In the genomic region with DNA sequence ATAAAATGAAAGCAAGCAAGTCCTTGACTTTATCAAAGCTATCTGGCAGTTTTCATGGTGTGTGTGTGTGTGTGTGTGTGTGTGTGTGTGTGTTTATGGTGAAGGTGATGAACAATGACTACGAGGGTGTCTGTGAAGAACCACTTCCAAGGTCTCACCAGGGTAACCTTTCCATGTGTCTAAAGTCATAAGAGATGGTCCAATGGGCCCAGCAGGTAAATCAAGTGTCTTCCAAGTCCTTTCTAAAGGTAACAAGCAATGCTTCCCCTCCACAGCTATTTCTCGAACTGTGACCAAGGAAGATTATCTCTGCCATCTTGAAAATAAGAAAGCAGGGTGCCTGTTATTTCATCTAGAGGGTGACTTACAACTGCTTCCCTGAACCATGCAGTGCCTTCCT, we compare ENCODE assay signal across 22 mouse cellular contexts.
DNase-seq lines count a peak whose midpoint lies in the region; ATAC-seq and TF ChIP-seq lines count a peak whose summit lies in the region.
"Had no signal": no experiment of that assay in that cellular context is flagged by ENCODE, and none has a peak within 500 bp of the region (broad histone marks: within the 10 kb centered on the region; RNA-seq: fewer than 3 reads in every experiment).

No protein-coding gene starts in this region.

- no peak for TF ChIP-seq CTCF in midbrain, postnatal 0 days (IDR thresholded peaks at IDR 0.05)
- no peak for TF ChIP-seq CTCF in cerebellum, adult 2 months (IDR thresholded peaks at IDR 0.05; ENCODE audit: borderline replicate concordance, insufficient read depth, low read depth, low read length)
- no peak for TF ChIP-seq CTCF in olfactory bulb, adult 2 months (IDR thresholded peaks at IDR 0.05; ENCODE audit: insufficient read depth, low read depth, low read length)

- H3K27me3 ChIP-seq in midbrain, embryonic 11.5 days (ENCODE audit: control insufficient read depth, insufficient read depth, low read length) = no peaks in the 10 kb centered on the region
- H3K27me3 ChIP-seq in midbrain, postnatal 0 days (ENCODE audit: insufficient read depth, low read length) = no peaks in the 10 kb centered on the region
- no peaks in the 10 kb centered on the region for H3K27me3 ChIP-seq in cerebellum, adult 2 months (ENCODE audit: control insufficient read depth, insufficient read depth, low read length)
- H3K27me3 ChIP-seq: CH12.LX; heart, embryonic 12.5 days had no signal

- no peak overlapping the region for H3K9ac ChIP-seq in midbrain, embryonic 11.5 days (ENCODE audit: low read length)
- H3K9ac ChIP-seq in midbrain, postnatal 0 days (replicated peaks; ENCODE audit: low read length, poor library complexity, severe bottlenecking) = no peak overlapping the region
- H3K9ac ChIP-seq: embryonic facial prominence, embryonic 12.5 days; heart, embryonic 12.5 days; hindbrain, embryonic 12.5 days had no signal

- TF ChIP-seq POLR2A in cerebellum, adult 2 months (IDR thresholded peaks at IDR 0.05; ENCODE audit: borderline replicate concordance, insufficient read depth, low read length) = no peak
- TF ChIP-seq POLR2A in olfactory bulb, adult 2 months (IDR thresholded peaks at IDR 0.05; ENCODE audit: insufficient read depth, low read depth, low read length) = no peak

- H3K9me3 ChIP-seq in midbrain, embryonic 11.5 days (ENCODE audit: control insufficient read depth, low read length) = no peaks in the 10 kb centered on the region
- H3K9me3 ChIP-seq in midbrain, postnatal 0 days (ENCODE audit: low read length) = no peaks in the 10 kb centered on the region
- H3K9me3 ChIP-seq: embryonic facial prominence, embryonic 12.5 days; hindbrain, embryonic 12.5 days had no signal

- no peak overlapping the region for H3K4me2 ChIP-seq in midbrain, embryonic 11.5 days
- no peak overlapping the region for H3K4me2 ChIP-seq in midbrain, postnatal 0 days (ENCODE audit: low read depth, low read length, poor library complexity, severe bottlenecking)
- H3K4me2 ChIP-seq: embryonic facial prominence, embryonic 12.5 days; heart, embryonic 12.5 days; hindbrain, embryonic 12.5 days had no signal

- DNase-seq in midbrain, embryonic 11.5 days (ENCODE audit: low spot score, missing footprints) = peak; percentile 78
- DNase-seq in midbrain, postnatal 0 days (ENCODE audit: low spot score) = no peak
- peak; percentile 79 to 93 for DNase-seq in cerebellum, adult 2 months
- peak; percentile 83 to 89 for DNase-seq in cerebellum, postnatal 10 days
- no peak for DNase-seq in spleen, postnatal 4 days (ENCODE audit: low spot score in 2 of 2)
- no peak for DNase-seq in heart, postnatal 4 days
- no peak for DNase-seq in layer of hippocampus, postnatal 10 days (ENCODE audit: low spot score in 2 of 2)
- DNase-seq: adrenal gland, postnatal 14 days; gastrocnemius, adult 2 months; gastrocnemius, postnatal 25 days; heart, postnatal 36 days; kidney, adult 11 months; kidney, adult 9 months had no signal

- ATAC-seq in midbrain, embryonic 11.5 days (ENCODE audit: low FRiP score) = no peak
- no peak for ATAC-seq in midbrain, postnatal 0 days (ENCODE audit: low FRiP score)
- ATAC-seq: activated CD4-positive, CD25-positive, alpha-beta regulatory T cell, adult 4 months; hindbrain, embryonic 16.5 days; inflammation-experienced regulatory T-cells, adult 6 months; Patski had no signal

- H3K4me3 ChIP-seq in midbrain, embryonic 11.5 days (ENCODE audit: low read depth, low read length) = no peak overlapping the region
- H3K4me3 ChIP-seq in midbrain, postnatal 0 days (ENCODE audit: low read depth, low read length) = no peak overlapping the region
- H3K4me3 ChIP-seq in cerebellum, adult 2 months (replicated peaks; ENCODE audit: insufficient read depth, low read depth, low read length) = no peak overlapping the region
- no peak overlapping the region for H3K4me3 ChIP-seq in olfactory bulb, adult 2 months (ENCODE audit: insufficient read depth, low read depth, low read length)
- H3K4me3 ChIP-seq: embryonic facial prominence, embryonic 12.5 days; gastrocnemius, adult 2 months; heart, embryonic 12.5 days; hindbrain, embryonic 12.5 days had no signal

- no peak overlapping the region for H3K27ac ChIP-seq in midbrain, embryonic 11.5 days (ENCODE audit: low read depth, low read length)
- H3K27ac ChIP-seq in midbrain, postnatal 0 days (ENCODE audit: low read depth, low read length) = no peak overlapping the region
- H3K27ac ChIP-seq in cerebellum, adult 2 months (ENCODE audit: insufficient read depth, low read length) = peak overlapping the region; percentile 96; the same call in 1 of the 2 replicates
- H3K27ac ChIP-seq in olfactory bulb, adult 2 months (ENCODE audit: insufficient read depth, low read depth, low read length) = 0 out of 2 replicates have a peak overlapping the region, but pooled peaks have one; percentile 26
- H3K27ac ChIP-seq: embryonic facial prominence, embryonic 12.5 days; gastrocnemius, adult 2 months; hindbrain, embryonic 12.5 days had no signal

- H3K36me3 ChIP-seq in midbrain, embryonic 11.5 days (ENCODE audit: control insufficient read depth, insufficient read depth, low read length) = no peaks in the 10 kb centered on the region
- no peaks in the 10 kb centered on the region for H3K36me3 ChIP-seq in midbrain, postnatal 0 days (ENCODE audit: insufficient read depth, low read length)
- H3K36me3 ChIP-seq: embryonic facial prominence, embryonic 12.5 days; heart, embryonic 12.5 days; hindbrain, embryonic 12.5 days had no signal

- peaks cover 3% of the 10 kb centered on the region; the same call in 1 of the 2 replicates for H3K4me1 ChIP-seq in midbrain, embryonic 11.5 days (ENCODE audit: control insufficient read depth, insufficient read depth, low read length)
- H3K4me1 ChIP-seq in midbrain, postnatal 0 days (ENCODE audit: insufficient read depth, low read length) = 0 out of 2 replicates have a peak, but pooled peaks cover 3% of the 10 kb centered on the region
- peaks cover 37% of the 10 kb centered on the region for H3K4me1 ChIP-seq in cerebellum, adult 2 months (ENCODE audit: control insufficient read depth, insufficient read depth, low read length)
- peaks cover 12% of the 10 kb centered on the region for H3K4me1 ChIP-seq in olfactory bulb, adult 2 months (ENCODE audit: control insufficient read depth, insufficient read depth, low read length)
- H3K4me1 ChIP-seq: embryonic facial prominence, embryonic 12.5 days had no signal

- WGBS in midbrain, embryonic 11.5 days = 91% methylated on average over 2 of the region's 2 CpGs
- WGBS in midbrain, postnatal 0 days = 94% methylated on average over 2 of the region's 2 CpGs
- WGBS in cerebellum, adult 2 months = 11% methylated on average over 2 of the region's 2 CpGs
- WGBS in olfactory bulb, adult 2 months = 89% methylated on average over 2 of the region's 2 CpGs

Comparison
In these comparisons a context has a peak if more than half of its experiments do, and no peak if none do; other contexts are left out.
1. DNase-seq: peak in midbrain, embryonic 11.5 days (single experiment), cerebellum, adult 2 months (2 of 2) and cerebellum, postnatal 10 days (2 of 2); none in midbrain, postnatal 0 days (single experiment), spleen, postnatal 4 days (0 of 2), heart, postnatal 4 days (single experiment) and layer of hippocampus, postnatal 10 days (0 of 2).
2. H3K27ac ChIP-seq: peak in cerebellum, adult 2 months (single experiment) and olfactory bulb, adult 2 months (single experiment); none in midbrain, embryonic 11.5 days (single experiment) and midbrain, postnatal 0 days (single experiment).